Mouse (Mus musculus): ENCODE data around the gene Pgls.

Pgls gene

GRCm38 (mm10) chr8:71569366-71570290 is 22.3 kb upstream of the Pgls start:
- DNase-seq (ENCODE audit: low read depth), result peak; percentile 88

GRCm38 (mm10) chr8:71570291-71570954 is 21.6 kb upstream of the Pgls start:
- DNase-seq (ENCODE audit: low read depth), result peak; percentile 96

- no peak for DNase-seq (ENCODE audit: low read depth)
Measured at GRCm38 (mm10) chr8:71572077-71572476, 19.9 kb upstream of the Pgls start.

GRCm38 (mm10) chr8:71572847-71573633 is 18.9 kb upstream of the Pgls start:
- DNase-seq (ENCODE audit: low read depth), result peak; percentile 78

GRCm38 (mm10) chr8:71574426-71574825 is 17.6 kb upstream of the Pgls start:
- DNase-seq (ENCODE audit: low read depth), result no peak

- DNase-seq (ENCODE audit: low read depth), result no peak
Measured at GRCm38 (mm10) chr8:71575020-71575419, 17.0 kb upstream of the Pgls start.

- DNase-seq (ENCODE audit: low read depth), result no peak
Measured at GRCm38 (mm10) chr8:71577856-71578387, 14.1 kb upstream of the Pgls start.

- peak; percentile 45 for DNase-seq (ENCODE audit: low read depth)
Measured at GRCm38 (mm10) chr8:71579009-71579408, 13.0 kb upstream of the Pgls start.

GRCm38 (mm10) chr8:71579476-71579875 is 12.5 kb upstream of the Pgls start:
- no peak for DNase-seq (ENCODE audit: low read depth)

- DNase-seq (ENCODE audit: low read depth), result peak; percentile 83
Measured at GRCm38 (mm10) chr8:71580201-71580600, 11.8 kb upstream of the Pgls start.

GRCm38 (mm10) chr8:71586891-71587290 is 5.1 kb upstream of the Pgls start:
- DNase-seq (ENCODE audit: low read depth), result peak; percentile 41

GRCm38 (mm10) chr8:71588762-71589161 is 3.2 kb upstream of the Pgls start:
- no peak for DNase-seq (ENCODE audit: low read depth)

GRCm38 (mm10) chr8:71591017-71591416 is 959 bp upstream of the Pgls start:
- DNase-seq (ENCODE audit: low read depth), result no peak

GRCm38 (mm10) chr8:71592374-71593170 is 596 bp downstream of the Pgls start:
- DNase-seq (ENCODE audit: low read depth), result peak; percentile 81

- no peak for DNase-seq (ENCODE audit: low read depth)
Measured at GRCm38 (mm10) chr8:71593556-71594323, 1.8 kb downstream of the Pgls start.

- no peak for DNase-seq (ENCODE audit: low read depth)
Measured at GRCm38 (mm10) chr8:71594324-71594722, 2.3 kb downstream of the Pgls start.

- DNase-seq (ENCODE audit: low read depth), result peak; percentile 91
Measured at GRCm38 (mm10) chr8:71595862-71596261, 3.9 kb downstream of the Pgls start.

- no peak for DNase-seq (ENCODE audit: low read depth)
Measured at GRCm38 (mm10) chr8:71596384-71596783, 4.4 kb downstream of the Pgls start.

- DNase-seq (ENCODE audit: low read depth), result no peak
Measured at GRCm38 (mm10) chr8:71596798-71597197, 4.8 kb downstream of the Pgls start.

- no peak for DNase-seq (ENCODE audit: low read depth)
Measured at GRCm38 (mm10) chr8:71597451-71597850, 5.5 kb downstream of the Pgls start, which contains the start of gene Fam129c. Gene Fam129c (plus strand): TSS chr8:71597648.

Measured in NIH3T3 (cell line).